Mouse (Mus musculus): ENCODE measurements around the gene Sema6b. TPM values are rescaled to one million over a fixed set of nuclear protein-coding genes. Genes with fewer than 3 reads are reported as not detected.

Sema6b gene
- total and polyA plus RNA-seq, 3 experiments, result 0.71 to 2.2 (median 1.3) TPM

DNA sequence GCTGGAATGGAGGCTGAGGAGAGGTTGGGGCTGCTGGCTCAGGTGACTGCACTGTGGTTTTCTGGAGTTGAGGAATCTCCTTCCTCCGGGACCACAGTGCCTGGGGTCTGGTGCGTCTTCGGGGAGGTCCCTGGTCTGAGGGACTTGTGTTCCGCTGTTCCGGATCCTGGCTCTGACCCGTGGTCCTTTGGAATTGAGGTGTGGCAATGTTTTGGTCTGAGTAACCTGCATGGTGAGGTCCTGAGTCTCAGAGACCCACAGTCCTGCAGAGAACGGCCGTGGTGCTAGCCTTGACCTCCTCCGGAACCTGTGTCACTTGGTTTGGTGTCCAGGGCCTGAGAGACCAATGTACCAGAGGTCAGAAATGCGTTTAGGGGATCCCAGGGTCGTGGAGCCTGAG is 60.2 kb downstream of the Sema6b start:
- peaks cover 20% of the 10 kb centered on the region for H3K79me2 ChIP-seq (replicated peaks; ENCODE audit: control insufficient read depth, extremely low read depth, insufficient read depth, poor library complexity, severe bottlenecking)
- in situ Hi-C loops (cut with MboI; ENCODE audit: low pct_ligation_motif_present, low pct_unique_long_range_greater_than_20kb, low sequenced_read_pairs), result loop anchor here (5.0 kb wide), 2 partner anchors 37 to 38 kb away; partner anchors contain the start of genes Chaf1a and Plin5
- H3K9me3 ChIP-seq (replicated peaks; ENCODE audit: low read length), result no peaks in the 10 kb centered on the region
- no peak for TF ChIP-seq CHD1 (IDR thresholded peaks at IDR 0.05; ENCODE audit: low read depth, low read length)
- no peak for TF ChIP-seq MAFK (IDR thresholded peaks at IDR 0.05; ENCODE audit: insufficient replicate concordance, low read length)
- no peak for TF ChIP-seq ETS1 (conservative IDR thresholded peaks at IDR 0.05; ENCODE audit: low read depth, low read length)
- no peak for TF ChIP-seq MXI1 (IDR thresholded peaks at IDR 0.05; ENCODE audit: low read depth, low read length)
- TF ChIP-seq HCFC1 (IDR thresholded peaks at IDR 0.05; ENCODE audit: low read depth, low read length), result no peak
- TF ChIP-seq ZC3H11A (IDR thresholded peaks at IDR 0.05; ENCODE audit: low read depth, low read length), result no peak
- no peaks in the 10 kb centered on the region for H3K27me3 ChIP-seq (replicated peaks)
- H3K4me3 ChIP-seq (replicated peaks in 1 of 3; ENCODE audit: low read depth in 2 of 3, low read length in 2 of 3, poor library complexity in 1 of 3), result peak overlapping the region; percentile 71 to 94 (median 90)
- peak overlapping the region; percentile 49 for H3K4me2 ChIP-seq (ENCODE audit: insufficient read depth, low read depth, poor library complexity, severe bottlenecking)
- DNase-seq (ENCODE audit: extremely low read depth), result no peak
- dilution Hi-C loops (cut with MboI; ENCODE audit: extremely low pct_ligation_motif_present, extremely low pct_unique_long_range_greater_than_20kb, low sequenced_read_pairs), result no loop called here
- peaks cover 0 to 42% of the 10 kb centered on the region in 2 experiments; a peak in 3 of 4 replicates for H3K4me1 ChIP-seq (ENCODE audit: control insufficient read depth in 1 of 2, insufficient read depth in 2 of 2)
- H3K27ac ChIP-seq (ENCODE audit: insufficient read depth, low read depth), result no peak overlapping the region
- H3K9ac ChIP-seq (ENCODE audit: insufficient read depth, low read depth), result peak overlapping the region; percentile 89
- peaks cover 8 to 26% of the 10 kb centered on the region in 2 experiments for H3K36me3 ChIP-seq (replicated peaks in 1 of 2; ENCODE audit: control insufficient read depth in 1 of 2, insufficient read depth in 1 of 2, low read length in 1 of 2)

DNA sequence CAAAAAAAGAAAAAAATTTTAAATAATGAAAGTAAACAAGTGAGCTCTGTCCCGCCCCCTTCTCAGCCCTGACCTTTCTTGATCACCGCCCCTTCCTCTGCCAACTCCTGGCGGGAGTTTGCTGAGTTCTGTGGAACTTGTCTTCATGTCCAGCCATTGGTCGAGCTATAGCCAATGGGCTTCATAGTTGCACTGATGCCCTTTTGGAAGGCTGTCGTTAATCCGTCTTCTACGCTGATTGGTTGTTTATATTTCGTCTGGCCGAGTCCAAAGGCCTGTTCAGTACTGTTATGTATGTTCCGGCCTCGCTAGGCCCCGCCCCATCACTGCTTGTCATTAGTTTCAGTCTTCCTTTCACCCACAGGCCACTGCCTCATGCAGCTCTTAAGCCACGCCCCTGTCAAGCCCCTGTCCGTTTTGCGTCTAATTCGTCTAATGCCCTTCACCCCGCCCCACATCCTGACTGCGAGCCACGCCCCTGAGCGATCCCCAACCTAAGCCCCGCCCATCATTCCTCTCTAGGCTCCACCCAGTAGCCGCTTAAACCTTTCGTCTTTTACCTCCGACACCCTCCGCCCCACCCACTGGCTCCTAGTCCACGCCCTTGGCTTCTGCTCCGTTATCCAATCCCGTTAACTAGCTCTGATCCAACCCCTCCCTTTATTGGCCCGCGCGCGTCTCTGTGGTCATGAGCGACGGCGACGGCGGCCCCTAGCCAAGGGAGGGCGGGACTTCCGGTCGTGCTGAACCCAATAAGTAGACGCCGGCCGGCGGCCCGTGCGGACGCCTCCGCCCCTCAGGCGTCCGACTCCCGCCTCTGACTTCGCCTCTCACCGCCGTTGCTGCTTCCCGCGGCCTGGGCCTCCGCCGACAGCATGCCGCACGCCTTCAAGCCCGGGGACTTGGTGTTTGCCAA is 61.0 kb downstream of the Sema6b start, which contains the start of gene Hdgfl2:
Gene Hdgfl2 (plus strand): TSS at position 755 of the 916 bp plus-strand sequence.
- H3K9me3 ChIP-seq (replicated peaks; ENCODE audit: low read length), result no peaks in the 10 kb centered on the region
- peak within 1 kb of the TSS; percentile 89 for H3K9ac ChIP-seq (ENCODE audit: insufficient read depth, low read depth)
- in situ Hi-C loops (cut with MboI; ENCODE audit: low pct_ligation_motif_present, low pct_unique_long_range_greater_than_20kb, low sequenced_read_pairs), result loop anchor here (5.0 kb wide), 1 partner anchor 37 kb away; the partner anchor contains the start of gene Chaf1a
- H3K36me3 ChIP-seq (replicated peaks in 1 of 2; ENCODE audit: control insufficient read depth in 1 of 2, insufficient read depth in 1 of 2, low read length in 1 of 2), result peaks cover 6 to 20% of the 10 kb centered on the region in 2 experiments
- peak within 1 kb of the TSS; percentile 49 for H3K4me2 ChIP-seq (ENCODE audit: insufficient read depth, low read depth, poor library complexity, severe bottlenecking)
- H3K27ac ChIP-seq (ENCODE audit: insufficient read depth, low read depth), result no peak within 1 kb of the TSS
- dilution Hi-C loops (cut with MboI; ENCODE audit: extremely low pct_ligation_motif_present, extremely low pct_unique_long_range_greater_than_20kb, low sequenced_read_pairs), result no loop called here
- peak within 1 kb of the TSS; percentile 71 to 94 (median 90) for H3K4me3 ChIP-seq (replicated peaks in 1 of 3; ENCODE audit: low read depth in 2 of 3, low read length in 2 of 3, poor library complexity in 1 of 3)
- no peaks in the 10 kb centered on the region for H3K27me3 ChIP-seq (replicated peaks)
- H3K79me2 ChIP-seq (replicated peaks; ENCODE audit: control insufficient read depth, extremely low read depth, insufficient read depth, poor library complexity, severe bottlenecking), result peaks cover 20% of the 10 kb centered on the region
- DNase-seq (ENCODE audit: extremely low read depth), result peak; percentile 100
- H3K4me1 ChIP-seq (ENCODE audit: control insufficient read depth in 1 of 2, insufficient read depth in 2 of 2), result peaks cover 0 to 45% of the 10 kb centered on the region in 2 experiments; a peak in 3 of 4 replicates
- peak; percentile 92 for TF ChIP-seq CHD2 (IDR thresholded peaks at IDR 0.05; ENCODE audit: low read length)
- peak; percentile 58; the same call in 1 of the 2 replicates for TF ChIP-seq MYC (IDR thresholded peaks at IDR 0.05; ENCODE audit: low read depth, low read length)
- TF ChIP-seq E2F4 (IDR thresholded peaks at IDR 0.05; ENCODE audit: insufficient replicate concordance, low read depth, low read length), result peak; percentile 98
- TF ChIP-seq JUN (IDR thresholded peaks at IDR 0.05; ENCODE audit: insufficient read depth, low read depth, low read length), result no peak
- TF ChIP-seq MAZ (IDR thresholded peaks at IDR 0.05; ENCODE audit: low read depth, low read length), result peak; percentile 17
- TF ChIP-seq UBTF (IDR thresholded peaks at IDR 0.05; ENCODE audit: low read depth, low read length), result no peak
- TF ChIP-seq KAT2A (IDR thresholded peaks at IDR 0.05; ENCODE audit: insufficient replicate concordance, low read length), result peak; percentile 56; the same call in 1 of the 2 replicates
- peak; percentile 85; the same call in 1 of the 2 replicates for TF ChIP-seq TBP (conservative IDR thresholded peaks at IDR 0.05; ENCODE audit: low read depth, low read length)
- no peak for TF ChIP-seq SMC3 (IDR thresholded peaks at IDR 0.05; ENCODE audit: low read depth, low read length)
- TF ChIP-seq USF2 (conservative IDR thresholded peaks at IDR 0.05; ENCODE audit: low read depth, low read length), result no peak
- no peak for TF ChIP-seq CTCF (conservative IDR thresholded peaks at IDR 0.05 in 1 of 2, IDR thresholded peaks at IDR 0.05 in 1 of 2; ENCODE audit: low read depth in 2 of 2, low read length in 2 of 2)
- peak; percentile 85 for TF ChIP-seq MXI1 (IDR thresholded peaks at IDR 0.05; ENCODE audit: low read depth, low read length)
- TF ChIP-seq JUND (conservative IDR thresholded peaks at IDR 0.05; ENCODE audit: low read depth, low read length), result no peak
- no peak for TF ChIP-seq IRF4 (IDR thresholded peaks at IDR 0.05; ENCODE audit: low read depth, low read length)
- no peak for TF ChIP-seq CHD1 (IDR thresholded peaks at IDR 0.05; ENCODE audit: low read depth, low read length)
- TF ChIP-seq NELFE (IDR thresholded peaks at IDR 0.05; ENCODE audit: low read depth, low read length), result peak; percentile 94
- TF ChIP-seq POLR2AphosphoS2 (IDR thresholded peaks at IDR 0.05; ENCODE audit: low read depth, low read length), result peak; percentile 81
- TF ChIP-seq ZC3H11A (IDR thresholded peaks at IDR 0.05; ENCODE audit: low read depth, low read length), result no peak
- TF ChIP-seq ZMIZ1 (IDR thresholded peaks at IDR 0.05; ENCODE audit: low read depth, low read length), result peak; percentile 78
- TF ChIP-seq POLR2A (IDR thresholded peaks at IDR 0.05; ENCODE audit: low read depth, low read length), result peak; percentile 97
- peak; percentile 73 for TF ChIP-seq HCFC1 (IDR thresholded peaks at IDR 0.05; ENCODE audit: low read depth, low read length)
- peak; percentile 81; the same call in 1 of the 2 replicates for TF ChIP-seq SIN3A (IDR thresholded peaks at IDR 0.05; ENCODE audit: low read length)
- 0 out of 2 replicates have a peak, but pooled peaks have one; percentile 26 for TF ChIP-seq MAX (IDR thresholded peaks at IDR 0.05; ENCODE audit: low read length)
- no peak for TF ChIP-seq EP300 (IDR thresholded peaks at IDR 0.05; ENCODE audit: low read length)
- TF ChIP-seq MEF2A (IDR thresholded peaks at IDR 0.05; ENCODE audit: borderline replicate concordance, low read depth, low read length), result no peak
- TF ChIP-seq GABPA (IDR thresholded peaks at IDR 0.05; ENCODE audit: insufficient replicate concordance, low read depth, low read length), result no peak
- no peak for TF ChIP-seq ZKSCAN1 (IDR thresholded peaks at IDR 0.05; ENCODE audit: borderline replicate concordance, low read depth, low read length)
